Mouse (Mus musculus): ENCODE data around the gene Prkab1.

DNA sequence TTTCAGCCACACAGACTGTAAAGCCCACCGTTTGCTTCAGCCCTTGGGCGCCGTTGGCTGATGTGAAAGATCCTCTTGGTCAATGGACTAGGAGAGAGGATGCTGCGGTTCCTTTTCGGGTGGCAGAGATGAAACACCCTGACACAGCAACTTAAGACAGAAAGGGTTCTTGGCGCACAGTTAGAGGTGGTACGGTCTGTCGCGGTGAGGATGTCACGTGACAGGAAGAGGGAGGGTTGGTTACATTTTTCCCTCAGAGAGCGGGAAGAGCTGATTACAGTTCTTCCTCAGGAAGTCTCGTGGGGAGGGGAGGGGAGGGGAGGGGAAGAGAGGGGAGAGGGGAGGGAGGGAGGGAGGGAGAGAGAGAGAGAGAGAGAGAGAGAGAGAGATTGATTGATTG is 13.4 kb upstream of the Prkab1 start:
- TF ChIP-seq POLR2A (IDR thresholded peaks at IDR 0.05; ENCODE audit: extremely low read depth, insufficient read depth, low read length) (no peak), CTCF (IDR thresholded peaks at IDR 0.05; ENCODE audit: low read depth, low read length) (no peak)

Data from liver, adult 2 months (tissue).